Mouse (Mus musculus): Measurements from ENCODE around the gene Taok3.

DNA sequence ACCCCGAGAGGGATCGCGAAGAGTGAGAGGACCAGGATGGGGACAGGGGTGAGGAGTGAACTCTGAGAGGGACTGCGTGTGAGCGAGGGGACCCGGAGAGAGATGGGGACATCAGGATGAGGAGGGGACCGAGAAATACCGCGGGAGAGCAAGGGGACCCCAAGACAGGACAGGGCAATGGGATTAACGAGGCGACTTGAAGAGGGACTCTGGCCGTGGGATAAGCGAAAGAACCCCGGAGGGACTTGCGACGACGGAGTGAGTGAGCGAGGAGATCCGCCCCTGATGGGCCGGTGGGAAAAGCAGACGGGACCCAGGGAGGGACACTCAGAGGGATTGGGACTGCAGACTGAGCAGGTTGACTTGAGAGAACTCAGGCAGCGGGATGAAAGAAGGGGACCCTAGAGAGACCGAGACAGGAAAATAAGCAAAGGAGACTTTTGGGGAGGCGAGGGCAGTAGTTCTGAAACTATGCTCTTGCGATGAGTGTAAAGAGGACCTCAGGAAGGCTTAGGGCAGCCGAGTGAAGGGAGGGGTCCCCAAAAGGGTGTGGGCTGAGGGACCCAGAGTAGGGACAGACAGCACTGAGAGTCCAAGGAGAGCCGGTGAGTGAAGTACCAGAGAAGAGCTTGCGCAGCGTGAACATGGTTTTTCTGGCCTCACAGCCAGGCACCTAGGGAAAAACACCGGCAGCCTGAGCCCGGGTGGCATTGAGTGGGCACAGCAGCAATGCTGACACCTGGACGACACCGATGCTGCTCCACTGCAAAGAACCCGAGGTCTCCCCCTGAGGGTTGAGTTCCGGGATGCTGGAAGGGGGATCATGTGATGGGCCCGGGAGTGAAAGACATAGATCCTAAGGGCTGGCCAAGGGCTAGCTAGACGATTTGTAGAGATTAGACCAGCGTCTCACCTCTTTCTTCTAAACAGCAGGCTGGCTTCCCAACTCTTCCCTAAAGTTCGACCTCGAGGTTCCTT is 849 bp downstream of the Taok3 start:
- TF ChIP-seq CTCF (IDR thresholded peaks at IDR 0.05; ENCODE audit: extremely low read depth, insufficient read depth, low read length) (no peak), POLR2A (IDR thresholded peaks at IDR 0.05; ENCODE audit: extremely low read depth, insufficient read depth, low read length) (no peak)
